Mouse (Mus musculus): Measurements from ENCODE around the gene Fam227b. TPM values are rescaled to one million over a fixed set of nuclear protein-coding genes. Genes with fewer than 3 reads are reported as not detected.

Gene Fam227b
- polyA plus RNA-seq, 1 experiment from 2014 or later = not detected

DNA sequence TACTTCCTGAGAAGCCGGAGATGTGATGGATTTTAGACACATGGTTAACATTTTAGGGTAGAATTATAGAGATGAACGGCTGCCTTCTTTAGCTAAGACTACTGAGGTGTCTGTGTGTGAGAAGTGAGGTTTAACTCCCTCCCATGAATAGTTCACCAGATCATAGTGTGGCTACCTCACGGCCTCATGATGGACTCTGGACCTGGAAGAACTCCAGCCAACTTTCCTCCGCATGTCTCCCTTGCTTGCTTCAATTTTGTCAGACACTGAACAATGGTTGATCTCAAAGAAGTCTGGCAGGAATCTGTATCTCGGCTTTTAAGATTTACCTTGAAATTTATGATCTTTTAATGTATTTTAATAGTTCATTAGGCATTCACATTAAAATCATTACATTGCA lies 106.2 kb downstream of the Fam227b start:
- no peaks in the 10 kb centered on the region for H3K27me3 ChIP-seq (ENCODE audit: control insufficient read depth, insufficient read depth, low read depth, low read length)
- no peaks in the 10 kb centered on the region for H3K9me3 ChIP-seq (replicated peaks; ENCODE audit: control insufficient read depth, low read length, poor library complexity, severe bottlenecking)
- no peak for ATAC-seq
- H3K4me3 ChIP-seq (ENCODE audit: low read depth, low read length) = no peak overlapping the region
- H3K9ac ChIP-seq (ENCODE audit: low read depth, low read length) = no peak overlapping the region
- no peaks in the 10 kb centered on the region for H3K36me3 ChIP-seq (ENCODE audit: control insufficient read depth, insufficient read depth, low read length)
- H3K4me1 ChIP-seq (ENCODE audit: control insufficient read depth, insufficient read depth, low read length) = no peaks in the 10 kb centered on the region
- H3K4me2 ChIP-seq (ENCODE audit: low read length) = no peak overlapping the region
- H3K27ac ChIP-seq (ENCODE audit: low read length) = no peak overlapping the region
- 89% methylated on average over 5 of the region's 5 CpGs for WGBS

DNA sequence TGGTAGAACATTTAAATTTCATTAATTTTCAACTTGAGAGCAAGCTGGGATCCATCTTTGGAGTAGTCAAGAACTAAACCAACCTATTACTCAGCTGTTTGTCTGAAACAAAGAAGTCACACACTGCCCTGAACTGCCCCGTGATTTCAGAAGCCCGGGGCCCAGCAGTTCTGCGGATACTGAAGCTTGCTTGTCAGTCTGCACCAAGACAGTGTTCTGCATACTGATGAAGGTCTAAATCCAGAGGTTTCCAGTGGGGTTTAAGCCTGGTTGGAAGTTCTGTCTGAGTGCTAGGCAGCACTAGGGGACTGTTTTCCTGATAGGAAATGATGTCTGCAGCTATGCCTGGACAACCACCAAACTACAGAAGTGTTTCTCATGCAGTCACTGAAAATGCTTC lies 109.1 kb downstream of the Fam227b start:
- ATAC-seq = no peak
- Histone ChIP-seq H3K9ac (ENCODE audit: low read depth, low read length) (no peak overlapping the region), H3K4me2 (ENCODE audit: low read length) (no peak overlapping the region), H3K36me3 (ENCODE audit: control insufficient read depth, insufficient read depth, low read length) (no peaks in the 10 kb centered on the region), H3K9me3 (replicated peaks; ENCODE audit: control insufficient read depth, low read length, poor library complexity, severe bottlenecking) (no peaks in the 10 kb centered on the region), H3K4me3 (ENCODE audit: low read depth, low read length) (no peak overlapping the region), H3K27me3 (ENCODE audit: control insufficient read depth, insufficient read depth, low read depth, low read length) (no peaks in the 10 kb centered on the region), H3K27ac (ENCODE audit: low read length) (no peak overlapping the region), H3K4me1 (ENCODE audit: control insufficient read depth, insufficient read depth, low read length) (no peaks in the 10 kb centered on the region)
- 27% methylated on average over 3 of the region's 3 CpGs for WGBS

DNA sequence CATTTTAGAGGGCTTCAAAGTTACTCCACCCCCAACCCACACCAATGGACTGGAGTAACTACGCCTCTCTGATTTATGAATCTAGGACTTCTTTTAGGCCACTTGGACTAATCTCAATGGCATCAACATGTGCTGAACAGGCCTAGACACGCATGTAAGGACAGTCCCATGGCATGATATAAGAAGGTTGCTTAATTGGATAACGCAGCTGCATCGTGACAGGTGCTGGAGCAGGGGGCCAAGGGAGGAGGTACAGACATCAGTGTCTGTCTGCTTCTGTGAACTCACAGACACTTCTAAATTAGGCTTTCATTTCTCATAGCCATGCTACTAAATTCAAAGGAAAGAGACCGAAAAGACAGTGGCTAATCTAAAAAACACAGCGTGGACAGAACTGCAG lies 110.6 kb downstream of the Fam227b start:
- no peaks in the 10 kb centered on the region for H3K9me3 ChIP-seq (replicated peaks; ENCODE audit: control insufficient read depth, low read length, poor library complexity, severe bottlenecking)
- no peak overlapping the region for H3K4me2 ChIP-seq (ENCODE audit: low read length)
- H3K4me3 ChIP-seq (ENCODE audit: low read depth, low read length) = no peak overlapping the region
- no peak overlapping the region for H3K9ac ChIP-seq (ENCODE audit: low read depth, low read length)
- no peaks in the 10 kb centered on the region for H3K27me3 ChIP-seq (ENCODE audit: control insufficient read depth, insufficient read depth, low read depth, low read length)
- H3K27ac ChIP-seq (ENCODE audit: low read length) = no peak overlapping the region
- ATAC-seq = no peak
- no peaks in the 10 kb centered on the region for H3K36me3 ChIP-seq (ENCODE audit: control insufficient read depth, insufficient read depth, low read length)
- WGBS = 89% methylated on average over 6 of the region's 6 CpGs
- H3K4me1 ChIP-seq (ENCODE audit: control insufficient read depth, insufficient read depth, low read length) = no peaks in the 10 kb centered on the region

GRCm38 (mm10) chr2:126040651-126041050 lies 111.2 kb downstream of the Fam227b start:
- no peak overlapping the region for H3K4me2 ChIP-seq (ENCODE audit: low read length)
- no peaks in the 10 kb centered on the region for H3K36me3 ChIP-seq (ENCODE audit: control insufficient read depth, insufficient read depth, low read length)
- no peak overlapping the region for H3K27ac ChIP-seq (ENCODE audit: low read length)
- no peak overlapping the region for H3K4me3 ChIP-seq (ENCODE audit: low read depth, low read length)
- 83% methylated on average over 2 of the region's 2 CpGs for WGBS
- H3K9ac ChIP-seq (ENCODE audit: low read depth, low read length) = no peak overlapping the region
- H3K4me1 ChIP-seq (ENCODE audit: control insufficient read depth, insufficient read depth, low read length) = no peaks in the 10 kb centered on the region
- no peak for ATAC-seq
- H3K9me3 ChIP-seq (replicated peaks; ENCODE audit: control insufficient read depth, low read length, poor library complexity, severe bottlenecking) = no peaks in the 10 kb centered on the region
- no peaks in the 10 kb centered on the region for H3K27me3 ChIP-seq (ENCODE audit: control insufficient read depth, insufficient read depth, low read depth, low read length)

DNA sequence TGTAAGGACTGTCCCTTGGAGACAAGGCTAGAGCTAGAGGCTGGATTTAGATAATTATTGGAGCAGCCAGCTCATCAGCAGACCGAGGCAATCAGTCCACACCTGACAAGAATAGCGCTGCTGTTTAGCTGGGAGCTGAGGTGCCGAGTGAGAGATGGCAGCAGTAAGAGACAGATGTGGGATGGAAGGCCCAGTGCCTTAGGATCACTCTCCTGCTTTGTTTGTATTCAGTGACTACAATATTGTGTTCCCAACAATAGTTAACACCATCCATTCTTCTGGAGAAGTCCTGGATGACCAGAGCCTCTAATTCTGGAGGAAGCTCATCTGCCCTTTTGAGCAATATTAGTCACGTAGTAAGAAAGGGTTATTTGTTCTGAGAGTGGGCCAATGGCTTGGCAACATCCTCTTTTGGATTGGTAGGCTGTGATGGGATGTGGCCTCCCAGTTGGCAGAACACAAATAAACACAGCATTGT lies 112.4 kb downstream of the Fam227b start:
- Histone ChIP-seq H3K27ac (ENCODE audit: low read length) (no peak overlapping the region), H3K36me3 (ENCODE audit: control insufficient read depth, insufficient read depth, low read length) (no peaks in the 10 kb centered on the region), H3K9me3 (replicated peaks; ENCODE audit: control insufficient read depth, low read length, poor library complexity, severe bottlenecking) (no peaks in the 10 kb centered on the region), H3K4me3 (ENCODE audit: low read depth, low read length) (no peak overlapping the region), H3K4me1 (ENCODE audit: control insufficient read depth, insufficient read depth, low read length) (no peaks in the 10 kb centered on the region), H3K27me3 (ENCODE audit: control insufficient read depth, insufficient read depth, low read depth, low read length) (no peaks in the 10 kb centered on the region), H3K4me2 (ENCODE audit: low read length) (no peak overlapping the region), H3K9ac (ENCODE audit: low read depth, low read length) (no peak overlapping the region)
- WGBS = 78% methylated on average over 4 of the region's 4 CpGs
- no peak for ATAC-seq

GRCm38 (mm10) chr2:126038221-126039000 lies 113.4 kb downstream of the Fam227b start:
- ATAC-seq = no peak
- WGBS = 62% methylated on average over 7 of the region's 7 CpGs
- no peaks in the 10 kb centered on the region for H3K27me3 ChIP-seq (ENCODE audit: control insufficient read depth, insufficient read depth, low read depth, low read length)

DNA sequence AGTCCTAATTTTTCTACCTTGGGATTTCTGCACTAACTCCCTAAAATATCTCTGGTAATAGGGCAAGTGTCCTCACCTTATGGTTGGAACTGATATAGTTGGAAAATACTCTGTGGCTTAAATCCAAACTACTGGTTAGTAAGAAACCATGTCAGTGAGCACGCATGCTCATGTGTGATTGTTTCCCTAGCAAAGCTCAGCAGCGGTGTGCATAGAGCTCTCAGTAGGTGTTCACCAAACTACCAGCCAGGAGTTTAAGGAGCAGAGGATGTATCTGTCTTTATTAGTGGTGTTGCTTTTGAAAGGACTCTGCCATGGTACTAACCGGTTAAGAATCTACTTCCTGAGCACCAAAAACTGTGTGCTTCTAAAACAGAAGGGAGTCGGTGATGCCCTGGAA lies 115.7 kb downstream of the Fam227b start:
- ATAC-seq = no peak
- 91% methylated on average over 4 of the region's 4 CpGs for WGBS
- Histone ChIP-seq H3K9me3 (replicated peaks; ENCODE audit: control insufficient read depth, low read length, poor library complexity, severe bottlenecking) (no peaks in the 10 kb centered on the region), H3K9ac (ENCODE audit: low read depth, low read length) (no peak overlapping the region), H3K27ac (ENCODE audit: low read length) (no peak overlapping the region), H3K27me3 (ENCODE audit: control insufficient read depth, insufficient read depth, low read depth, low read length) (no peaks in the 10 kb centered on the region), H3K4me3 (ENCODE audit: low read depth, low read length) (no peak overlapping the region), H3K4me1 (ENCODE audit: control insufficient read depth, insufficient read depth, low read length) (no peaks in the 10 kb centered on the region), H3K36me3 (ENCODE audit: control insufficient read depth, insufficient read depth, low read length) (no peaks in the 10 kb centered on the region), H3K4me2 (ENCODE audit: low read length) (no peak overlapping the region)

More at GRCm38 (mm10) chr2:126038221-126039000, 113.4 kb downstream of the Fam227b start:
- Histone ChIP-seq H3K9ac (ENCODE audit: low read depth, low read length) (no peak overlapping the region), H3K36me3 (ENCODE audit: control insufficient read depth, insufficient read depth, low read length) (no peaks in the 10 kb centered on the region), H3K9me3 (replicated peaks; ENCODE audit: control insufficient read depth, low read length, poor library complexity, severe bottlenecking) (no peaks in the 10 kb centered on the region), H3K4me1 (ENCODE audit: control insufficient read depth, insufficient read depth, low read length) (no peaks in the 10 kb centered on the region), H3K27ac (ENCODE audit: low read length) (no peak overlapping the region), H3K4me2 (ENCODE audit: low read length) (no peak overlapping the region), H3K4me3 (ENCODE audit: low read depth, low read length) (no peak overlapping the region)

DNA sequence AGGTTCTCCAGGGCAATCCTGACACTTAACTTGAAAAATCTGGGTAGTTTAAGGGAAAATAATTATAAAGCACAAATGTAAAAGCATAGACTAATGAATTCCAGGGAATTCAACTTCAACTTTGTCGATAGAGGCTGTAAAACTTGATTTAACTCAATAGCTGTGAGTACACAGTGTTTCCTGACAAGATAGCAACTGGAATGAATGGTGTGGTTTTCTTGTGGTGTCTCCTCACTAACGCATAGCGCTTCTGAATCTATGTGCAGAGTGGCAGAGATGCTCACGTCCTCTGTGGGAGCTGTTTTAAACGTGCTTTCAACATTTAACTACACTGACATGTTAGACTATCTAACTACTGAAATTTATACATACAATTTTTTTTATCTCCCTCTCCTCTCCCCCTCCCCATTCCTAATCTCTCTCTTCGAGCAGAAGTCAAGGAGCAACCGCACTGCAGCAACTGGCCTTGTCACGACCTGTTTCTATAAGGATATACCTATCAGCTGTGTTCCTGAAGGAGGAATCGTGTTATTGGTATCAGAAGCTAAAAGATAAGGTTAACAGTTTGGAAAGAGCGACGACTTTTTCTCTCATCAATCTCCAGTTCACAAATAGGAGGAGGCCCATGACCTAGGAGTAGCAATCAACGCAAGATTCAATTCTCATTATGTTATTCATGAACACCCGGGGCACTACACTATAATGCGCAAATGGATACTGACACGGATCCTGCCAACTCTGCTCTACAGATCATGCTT lies 116.6 kb downstream of the Fam227b start:
- no peaks in the 10 kb centered on the region for H3K36me3 ChIP-seq (ENCODE audit: control insufficient read depth, insufficient read depth, low read length)
- no peak overlapping the region for H3K4me3 ChIP-seq (ENCODE audit: low read depth, low read length)
- H3K4me1 ChIP-seq (ENCODE audit: control insufficient read depth, insufficient read depth, low read length) = no peaks in the 10 kb centered on the region
- H3K9me3 ChIP-seq (replicated peaks; ENCODE audit: control insufficient read depth, low read length, poor library complexity, severe bottlenecking) = no peaks in the 10 kb centered on the region
- H3K9ac ChIP-seq (ENCODE audit: low read depth, low read length) = no peak overlapping the region
- no peak overlapping the region for H3K27ac ChIP-seq (ENCODE audit: low read length)
- H3K27me3 ChIP-seq (ENCODE audit: control insufficient read depth, insufficient read depth, low read depth, low read length) = no peaks in the 10 kb centered on the region
- H3K4me2 ChIP-seq (ENCODE audit: low read length) = no peak overlapping the region
- 87% methylated on average over 15 of the region's 15 CpGs for WGBS
- no peak for ATAC-seq

DNA sequence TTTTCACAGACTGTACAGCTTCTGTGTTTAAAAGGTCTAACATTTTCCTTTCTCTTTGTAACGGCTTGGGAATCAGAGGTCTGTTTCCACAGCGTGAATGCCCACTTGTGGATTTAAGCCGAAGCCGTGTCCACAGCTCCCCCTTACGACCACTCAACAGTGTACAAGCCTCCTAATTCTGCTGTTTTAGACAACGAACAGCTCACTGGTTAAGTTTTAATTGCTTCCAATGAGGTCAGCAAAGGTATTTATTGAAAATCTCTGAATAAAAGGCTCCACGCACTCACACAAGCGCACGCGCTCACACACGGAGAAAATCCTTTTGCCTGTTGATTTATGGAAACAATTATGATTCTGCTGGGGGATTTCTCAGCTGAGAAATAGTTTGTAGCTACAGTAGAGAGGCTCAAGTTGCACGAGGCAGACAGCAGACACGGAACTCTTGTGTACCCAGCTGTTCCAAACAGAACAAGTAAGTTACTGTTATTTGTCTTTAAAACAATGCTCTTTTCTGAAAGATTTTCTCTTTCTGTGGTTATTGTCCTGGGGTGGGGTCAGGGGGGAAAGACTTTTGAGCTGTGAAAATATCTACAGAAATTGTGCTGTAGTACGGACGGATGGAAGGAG lies 117.3 kb downstream of the Fam227b start, which contains the start of gene Fgf7:
Gene Fgf7, plus strand, starts transcription at position 280 of the 627 bp plus-strand sequence.
- Histone ChIP-seq H3K9me3 (replicated peaks; ENCODE audit: control insufficient read depth, low read length, poor library complexity, severe bottlenecking) (no peaks in the 10 kb centered on the region), H3K4me3 (ENCODE audit: low read depth, low read length) (no peak within 1 kb of the TSS), H3K4me1 (ENCODE audit: control insufficient read depth, insufficient read depth, low read length) (no peaks in the 10 kb centered on the region), H3K27ac (ENCODE audit: low read length) (no peak within 1 kb of the TSS), H3K4me2 (ENCODE audit: low read length) (peak within 1 kb of the TSS; percentile 29), H3K27me3 (ENCODE audit: control insufficient read depth, insufficient read depth, low read depth, low read length) (no peaks in the 10 kb centered on the region), H3K9ac (ENCODE audit: low read depth, low read length) (no peak within 1 kb of the TSS), H3K36me3 (ENCODE audit: control insufficient read depth, insufficient read depth, low read length) (no peaks in the 10 kb centered on the region)
- WGBS = 55% methylated on average over 15 of the region's 15 CpGs
- peak; percentile 56; the same call in 1 of the 2 replicates for ATAC-seq
